Mouse (Mus musculus) G1E-ER4 (cell line): Measurements from ENCODE around the gene Zdhhc22. TPM values are rescaled to one million over a fixed set of nuclear protein-coding genes. Genes with fewer than 3 reads are reported as not detected.

Source experiments
- GATA1 ChIP-seq: IDR thresholded peaks from one replicate; pipeline ENCODE4 v1.8.0; 2012; ENCODE audit warnings: low read length, inconsistent platforms
- polyA plus RNA-seq: library from polyadenylated mRNA; stranded (reverse); fragments of >175 nt; gene quantifications from 2 replicates; pipeline ENCODE4 v1.2.3, GENCODE M21; 2012

The Zdhhc22 gene
- polyA plus RNA-seq, 1 experiment, result not detected

DNA sequence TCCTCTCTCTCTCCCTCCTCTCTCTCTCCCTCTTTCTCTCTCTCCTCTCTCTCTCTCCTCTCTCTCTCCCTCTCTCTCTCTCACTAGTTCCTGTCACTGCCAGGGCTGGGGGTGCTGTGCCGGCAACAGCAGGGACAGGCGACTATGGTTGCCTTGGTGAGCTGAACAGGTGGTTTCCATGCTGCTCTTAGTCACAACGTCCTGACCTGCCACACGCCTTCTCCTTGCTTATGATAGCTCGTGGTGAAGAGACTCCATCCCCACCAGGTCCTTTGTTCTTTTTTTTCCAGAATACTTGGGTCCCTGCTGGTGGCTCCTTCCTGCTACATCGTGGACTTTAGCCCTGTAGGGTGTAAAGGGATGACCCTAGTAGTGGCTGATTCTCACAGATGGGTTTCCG is 12.0 kb upstream of the Zdhhc22 start:
- TF ChIP-seq GATA1, result no peak

DNA sequence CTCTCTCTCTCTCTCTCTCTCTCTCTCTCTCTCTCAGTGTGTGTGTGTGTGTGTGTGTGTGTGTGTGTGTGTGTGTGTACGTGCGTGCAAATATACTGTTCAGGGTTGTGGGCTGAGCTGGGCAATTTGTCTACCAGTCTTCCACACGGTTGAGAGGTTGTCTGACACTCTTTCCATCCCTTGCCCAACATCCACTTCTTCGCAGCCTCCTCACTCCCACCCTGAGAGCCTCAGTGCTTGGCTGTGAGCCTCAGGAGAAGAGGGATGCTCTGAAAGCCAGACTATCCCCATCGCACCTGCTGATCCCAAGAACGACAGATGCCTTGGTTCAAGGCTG is 10.6 kb upstream of the Zdhhc22 start:
- TF ChIP-seq GATA1, result no peak

DNA sequence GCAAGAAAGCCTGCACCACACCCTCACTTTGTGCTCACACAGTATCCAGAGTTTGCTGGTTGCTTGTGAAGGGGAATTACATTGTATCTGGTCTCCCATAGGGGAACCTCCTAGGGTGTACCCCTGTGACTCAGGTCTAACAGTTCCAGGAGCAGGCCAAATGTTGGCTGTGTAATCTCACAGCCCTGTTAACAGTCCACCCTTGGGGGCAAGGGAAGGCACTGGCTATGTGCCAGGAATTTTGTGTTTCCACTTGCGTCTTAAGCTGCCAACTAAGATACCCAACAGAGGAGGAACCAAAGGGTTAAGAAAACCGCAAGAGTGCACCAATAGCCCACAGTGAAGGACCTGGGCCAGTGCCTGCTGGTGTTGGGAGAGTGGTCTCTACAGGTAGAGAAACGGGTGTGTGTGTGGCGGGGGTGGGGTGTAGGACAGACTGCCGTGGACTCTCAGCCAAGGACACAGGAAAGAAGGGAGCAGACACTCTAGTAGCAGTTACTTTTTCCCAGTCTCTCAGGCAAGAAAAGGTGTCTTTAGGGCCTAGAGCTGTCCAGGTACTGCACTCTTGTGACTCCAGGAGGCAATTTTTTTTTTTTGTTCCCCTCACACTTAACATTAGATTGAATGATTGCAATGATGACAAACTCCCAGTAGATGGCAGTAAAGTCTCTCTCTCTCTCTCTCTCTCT is 10.1 kb upstream of the Zdhhc22 start:
- TF ChIP-seq GATA1, result no peak

DNA sequence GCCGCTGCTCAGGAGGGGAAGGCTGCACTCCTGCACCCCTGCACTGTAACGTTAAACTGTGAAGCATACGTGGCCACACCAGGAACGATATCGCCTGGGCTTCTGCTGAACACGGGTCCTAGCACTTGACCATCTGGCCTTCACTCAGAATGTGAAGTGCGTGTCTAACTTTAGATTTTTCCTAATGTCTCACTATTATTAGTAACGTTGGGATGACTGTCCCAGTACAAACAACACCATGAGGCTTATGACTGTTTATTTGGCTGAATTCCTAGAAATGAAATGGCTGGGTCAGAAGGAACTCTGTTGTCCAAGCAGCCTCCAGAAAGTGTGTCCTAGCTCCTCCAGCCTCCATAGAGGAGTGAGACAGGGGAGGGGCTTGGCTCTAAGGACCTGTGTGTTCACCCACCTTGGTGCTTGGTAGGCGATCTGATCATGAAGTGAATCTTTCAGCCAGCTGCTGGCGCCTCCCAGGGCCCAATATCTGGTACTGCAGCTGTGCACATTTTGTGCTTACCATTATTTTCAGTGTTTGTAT is 9.1 kb upstream of the Zdhhc22 start:
- TF ChIP-seq GATA1, result no peak

DNA sequence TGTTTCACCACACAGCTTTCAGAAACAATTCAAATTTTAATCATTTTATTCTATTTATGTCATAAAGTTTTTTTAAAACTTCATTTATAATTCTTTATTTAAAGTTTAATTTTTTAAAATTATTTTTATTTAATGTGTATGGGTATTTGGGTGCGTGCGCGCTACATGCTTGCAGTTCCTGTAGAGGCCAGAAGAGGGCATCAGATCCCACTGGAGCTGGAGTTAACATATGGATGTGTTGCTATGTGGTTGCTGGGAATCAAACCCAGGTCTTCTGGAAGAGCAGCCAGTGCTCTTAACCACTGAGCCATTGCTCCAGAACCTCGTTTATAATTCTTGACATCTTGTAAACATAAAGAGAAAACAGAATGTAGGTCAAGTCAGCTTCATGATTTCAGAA is 8.5 kb upstream of the Zdhhc22 start:
- TF ChIP-seq GATA1, result no peak

DNA sequence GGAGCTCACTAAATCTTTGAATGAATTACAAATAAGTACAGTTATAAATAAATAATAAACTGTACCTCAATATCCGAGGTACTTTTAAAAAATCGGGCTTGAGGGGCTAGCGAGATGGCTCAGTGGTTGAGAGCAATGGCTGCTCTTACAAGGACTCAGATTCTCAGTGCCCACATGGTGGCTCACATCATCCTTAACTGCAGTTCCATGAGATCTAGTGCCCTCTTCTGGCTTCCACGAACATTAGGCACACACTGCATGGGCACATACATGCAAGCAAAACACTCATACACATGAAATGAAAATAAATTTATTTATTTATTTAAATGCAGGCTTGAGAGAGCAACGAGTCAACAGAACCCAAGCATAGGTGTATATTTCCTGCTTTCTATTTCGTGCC is 5.7 kb upstream of the Zdhhc22 start:
- TF ChIP-seq GATA1, result no peak

DNA sequence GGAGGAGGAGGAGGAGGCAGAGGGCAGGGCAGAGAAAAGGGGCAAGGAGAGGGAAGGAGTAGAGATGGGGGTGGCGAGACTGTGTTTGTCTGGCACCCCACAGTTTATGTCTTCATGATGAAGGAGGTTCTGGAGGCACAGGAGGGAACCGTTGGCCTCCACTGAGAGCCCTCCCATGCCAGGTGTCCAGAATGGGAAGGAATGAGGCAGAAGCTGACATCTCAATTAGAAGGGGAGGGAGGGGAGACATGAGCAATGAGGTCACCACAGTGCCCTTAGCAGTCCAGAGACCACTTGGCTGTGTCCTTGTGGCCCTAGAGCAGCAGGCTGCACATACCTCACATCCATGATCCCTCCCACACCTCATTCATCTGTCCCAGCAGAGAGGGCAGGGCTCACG is 4.5 kb upstream of the Zdhhc22 start:
- no peak for TF ChIP-seq GATA1

DNA sequence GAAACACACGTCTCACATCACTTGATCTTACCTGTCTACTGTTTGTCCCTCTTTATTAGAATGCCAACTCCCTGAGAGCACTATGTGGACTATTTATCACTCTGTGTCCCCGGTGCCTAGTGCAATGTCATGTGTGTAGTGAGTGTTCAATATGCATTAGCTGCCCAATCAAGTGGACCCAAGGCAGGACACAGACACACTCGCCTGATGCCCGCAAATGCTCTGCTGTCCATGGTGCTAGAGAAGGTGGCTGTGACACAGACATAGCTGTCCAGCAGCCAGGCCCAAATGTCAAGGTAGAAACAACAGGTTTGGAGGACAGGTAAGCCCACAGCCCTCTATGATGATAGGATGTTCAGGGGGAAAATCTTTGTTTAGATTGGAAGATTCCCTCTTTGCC is 3.9 kb upstream of the Zdhhc22 start:
- no peak for TF ChIP-seq GATA1

DNA sequence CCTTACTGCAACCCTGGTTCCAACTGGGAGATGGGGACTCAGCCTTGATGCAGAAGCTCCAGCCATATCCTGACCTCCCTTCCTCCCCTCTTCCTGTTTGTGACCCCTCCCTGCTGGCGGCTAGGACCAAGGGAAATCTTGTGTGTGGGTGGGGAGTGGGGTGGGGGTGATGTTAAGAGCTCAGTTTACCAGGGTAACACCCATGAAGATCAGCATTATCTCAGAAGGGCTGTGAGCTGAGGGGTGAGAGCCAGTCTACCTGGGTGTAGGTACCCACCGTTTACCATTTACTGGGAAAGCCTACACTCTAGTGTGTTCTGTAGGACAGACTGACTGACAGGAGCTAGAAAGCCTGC is 503 bp upstream of the Zdhhc22 start:
- TF ChIP-seq GATA1, result no peak

DNA sequence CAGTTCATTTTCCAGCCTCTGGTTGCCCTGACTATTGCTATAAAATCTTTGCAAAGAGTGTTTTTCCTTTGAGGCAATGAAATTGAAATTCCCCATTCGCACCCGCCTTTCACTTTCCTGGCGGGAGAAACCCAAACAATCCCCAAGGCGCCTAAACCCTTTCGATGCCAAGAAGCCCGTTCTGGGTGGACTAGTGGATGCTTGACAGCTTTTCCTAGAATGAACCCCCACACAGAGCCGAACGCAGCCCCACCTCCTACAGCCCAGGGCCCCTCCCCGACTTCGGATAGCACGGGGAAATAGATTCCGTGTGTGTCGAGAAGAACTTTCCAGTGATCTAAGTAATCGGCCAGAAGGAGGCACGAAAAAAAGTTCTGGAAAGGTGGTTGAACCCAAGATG is 852 bp downstream of the Zdhhc22 start:
- TF ChIP-seq GATA1, result no peak

DNA sequence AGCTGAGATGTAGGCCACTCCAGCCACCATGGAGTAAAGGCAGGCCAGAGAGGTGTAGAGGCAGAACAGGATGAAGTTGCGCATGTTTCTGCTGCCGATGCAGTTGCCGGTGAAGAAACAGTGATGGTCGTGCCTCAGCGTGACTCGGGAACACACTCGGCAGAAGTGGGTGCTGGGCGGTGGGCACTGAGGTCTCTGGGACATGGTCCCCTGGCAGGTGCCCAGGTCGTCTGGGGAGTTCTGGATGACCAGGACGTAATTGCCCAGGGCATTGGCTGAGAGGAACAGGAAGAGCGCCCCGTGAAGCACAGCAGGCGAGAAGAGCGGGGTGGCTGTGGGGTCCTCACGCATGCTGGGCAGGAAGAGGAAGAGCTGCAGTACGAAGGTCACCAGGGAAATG is 2.0 kb downstream of the Zdhhc22 start:
- TF ChIP-seq GATA1, result no peak

DNA sequence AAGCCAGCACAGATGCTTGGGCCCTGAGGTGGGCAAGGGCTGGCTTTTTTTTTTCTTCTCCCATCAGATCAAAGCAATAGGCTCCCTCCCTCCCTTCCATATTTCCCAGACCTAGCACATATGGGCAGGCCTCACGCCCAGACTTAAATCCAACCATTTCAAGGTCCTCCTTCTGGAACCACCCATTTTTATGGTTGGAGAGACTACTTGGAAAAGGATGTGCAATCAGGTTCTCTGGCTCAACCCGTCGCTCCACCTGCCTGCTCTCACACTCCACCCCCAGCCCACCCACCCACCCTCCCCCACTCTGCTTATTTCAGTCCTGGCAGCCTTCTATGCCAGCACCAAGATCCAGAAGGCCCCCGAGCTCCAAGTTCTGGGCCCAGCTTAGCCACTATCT is 3.7 kb downstream of the Zdhhc22 start:
- no peak for TF ChIP-seq GATA1

DNA sequence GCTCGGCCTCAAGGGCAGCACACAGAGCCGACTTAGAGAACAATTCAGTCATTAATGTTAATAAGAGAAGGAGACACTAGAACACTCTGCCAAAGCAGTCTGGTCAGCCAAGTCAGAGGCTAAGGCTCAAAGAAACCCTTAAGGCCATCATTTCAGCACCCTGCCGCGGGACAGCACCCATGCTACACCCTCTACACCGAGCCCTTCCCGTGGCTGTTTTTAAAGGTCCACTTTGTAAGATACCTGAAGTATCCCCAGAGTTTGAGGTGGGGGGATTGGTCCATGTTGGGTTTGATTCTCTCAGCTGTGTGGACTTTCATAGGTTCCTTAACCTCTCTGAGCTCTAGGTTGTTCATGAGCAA is 6.1 kb downstream of the Zdhhc22 start:
- TF ChIP-seq GATA1, result no peak

DNA sequence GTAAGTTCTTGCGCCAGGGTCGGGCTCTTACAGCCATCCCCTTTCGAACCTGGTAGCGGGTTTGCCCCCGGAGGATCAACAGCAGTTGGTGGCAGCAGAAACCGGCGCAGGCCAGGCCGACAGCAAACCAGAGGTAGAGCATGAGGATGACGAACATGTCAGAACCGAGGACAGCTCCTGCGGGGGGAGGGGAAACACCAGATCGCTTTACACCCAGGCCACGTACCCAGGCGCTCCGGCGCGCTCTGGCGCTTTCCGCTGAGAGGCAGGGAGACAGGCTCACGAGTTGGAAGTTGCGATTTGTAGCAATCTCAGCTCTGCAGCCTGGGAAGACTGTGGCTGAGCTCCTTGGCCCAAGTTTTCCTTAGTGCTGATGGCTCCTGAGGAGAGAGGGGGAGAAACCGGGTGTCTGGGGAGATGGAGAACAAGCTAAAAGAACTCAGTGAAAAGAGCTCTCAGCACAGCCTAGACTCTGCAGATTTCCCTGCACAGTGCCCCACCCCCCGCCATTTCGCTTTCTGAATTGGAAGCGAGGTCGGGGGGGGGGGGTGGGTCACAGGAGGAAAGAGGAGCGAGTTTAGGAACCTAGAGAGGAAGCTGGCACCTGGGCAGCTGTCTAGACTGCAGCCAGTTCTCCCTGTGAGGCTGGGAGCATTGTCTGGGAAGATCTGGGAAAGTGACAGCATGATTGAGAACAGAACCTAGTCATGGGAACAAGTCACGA is 6.6 kb downstream of the Zdhhc22 start:
- TF ChIP-seq GATA1, result no peak

DNA sequence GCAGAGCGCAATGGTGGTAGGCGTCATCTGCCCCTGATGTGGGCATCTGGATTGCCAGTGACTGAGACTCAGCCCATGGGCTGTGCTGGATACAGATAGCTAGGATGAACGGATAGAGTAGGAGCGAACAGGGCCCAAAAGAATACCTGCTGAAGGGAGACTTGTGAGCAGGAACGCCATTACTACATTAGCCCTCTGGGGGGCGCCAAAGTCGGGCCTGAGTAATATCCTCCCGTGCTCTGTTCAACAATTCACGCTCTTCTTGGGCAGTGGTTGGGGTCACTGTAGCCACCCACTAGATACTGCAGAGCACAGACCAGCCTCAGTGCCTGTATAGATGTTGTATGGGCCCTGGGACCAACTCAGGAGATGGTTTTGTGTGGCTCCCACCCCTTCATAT is 9.1 kb downstream of the Zdhhc22 start:
- TF ChIP-seq GATA1, result no peak

DNA sequence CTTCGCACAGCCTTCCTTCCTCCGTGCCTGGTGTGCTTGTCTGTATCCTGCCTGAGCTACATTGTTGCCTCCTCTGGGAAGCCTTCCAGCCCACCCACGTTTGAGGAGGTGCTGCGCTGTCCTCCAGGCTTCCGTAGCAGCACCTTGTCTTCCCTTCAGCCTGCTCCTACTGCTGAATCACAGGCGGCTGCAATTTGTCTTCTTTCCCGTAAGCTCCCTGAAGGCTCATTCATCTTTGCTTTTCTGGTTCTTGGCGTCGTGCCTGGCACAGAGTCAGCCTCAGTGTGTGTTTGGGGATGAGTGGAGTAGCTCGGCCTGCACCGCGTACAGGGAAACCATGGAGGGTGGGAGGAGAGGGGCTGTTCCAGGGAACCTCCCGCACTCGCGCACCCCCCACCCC is 12.4 kb downstream of the Zdhhc22 start:
- no peak for TF ChIP-seq GATA1

DNA sequence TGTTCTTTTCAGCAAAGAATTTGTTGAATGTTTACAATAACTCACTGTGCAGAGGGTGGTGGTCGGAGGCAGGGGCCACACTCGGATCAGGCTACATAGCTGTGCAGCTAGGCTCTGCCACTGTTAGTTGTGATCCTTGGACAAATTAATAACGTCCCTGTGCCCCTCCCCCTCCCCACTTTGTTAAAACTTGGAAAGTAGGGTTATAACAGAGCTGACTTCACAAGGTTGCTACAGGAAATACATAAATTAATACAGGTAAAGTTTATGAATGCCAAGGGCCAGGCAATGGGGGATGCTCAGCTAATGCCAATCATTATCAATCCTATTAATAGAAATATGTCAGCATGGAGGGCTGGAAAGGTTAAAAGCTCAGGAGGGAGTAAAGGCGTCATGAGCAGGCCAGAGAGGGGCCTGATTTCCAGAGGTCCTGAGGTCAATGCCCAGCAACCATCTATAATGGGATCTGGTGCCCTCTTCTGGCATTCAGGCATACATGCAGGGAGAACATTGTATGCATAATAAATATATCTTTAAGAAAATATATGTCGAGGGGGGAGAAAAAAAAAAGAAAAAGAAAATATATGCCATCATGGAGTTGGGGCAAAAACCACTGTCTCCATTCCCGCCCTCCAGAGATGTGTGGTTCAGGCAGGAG is 13.6 kb downstream of the Zdhhc22 start:
- TF ChIP-seq GATA1, result no peak
